Mouse (Mus musculus) adrenal gland, adult 18-20 months (tissue): ENCODE data around the gene Jtb. TPM values are rescaled to one million over a fixed set of nuclear protein-coding genes. Genes with fewer than 3 reads are reported as not detected.
A peak's percentile ranks its signal among the peaks of the same experiment; 100 is the strongest.

Experiments used
- DNase-seq, 2 experiments: peaks; one replicate each; pipeline ENCODE4 v3.0.0; 2021 to 2022; ENCODE audit warnings: low spot score in 2 of 2
- long read RNA-seq, 2 experiments: library from polyadenylated mRNA; stranded (forward); transcript quantifications; one replicate each; pipeline ENCODE4 v2.0.0; 2021
- total RNA-seq, 2 experiments: library from RNA; stranded (reverse); gene quantifications; 1 replicate in 1 of 2; 2 replicates in 1 of 2; pipeline ENCODE4 v1.2.3; 2021

The Jtb gene
- 10 to 100 TPM; 66.2 to 72.2 TPM for total RNA-seq
- long read RNA-seq, experiment 1, transcript Jtb-201 (5 exons, 1,101 nt), result major isoform, 28 of 33 reads
- long read RNA-seq, experiment 1, partial matches to known transcripts, result 0 of 33 reads
- long read RNA-seq, experiment 1, other reads (novel, unspliced or antisense), result 4 of 33 reads
- long read RNA-seq, experiment 2, transcript Jtb-201 (5 exons, 1,101 nt), result major isoform, 119 of 135 reads
- long read RNA-seq, experiment 2, partial matches to known transcripts, result 3 of 135 reads
- long read RNA-seq, experiment 2, other reads (novel, unspliced or antisense), result 13 of 135 reads

DNA sequence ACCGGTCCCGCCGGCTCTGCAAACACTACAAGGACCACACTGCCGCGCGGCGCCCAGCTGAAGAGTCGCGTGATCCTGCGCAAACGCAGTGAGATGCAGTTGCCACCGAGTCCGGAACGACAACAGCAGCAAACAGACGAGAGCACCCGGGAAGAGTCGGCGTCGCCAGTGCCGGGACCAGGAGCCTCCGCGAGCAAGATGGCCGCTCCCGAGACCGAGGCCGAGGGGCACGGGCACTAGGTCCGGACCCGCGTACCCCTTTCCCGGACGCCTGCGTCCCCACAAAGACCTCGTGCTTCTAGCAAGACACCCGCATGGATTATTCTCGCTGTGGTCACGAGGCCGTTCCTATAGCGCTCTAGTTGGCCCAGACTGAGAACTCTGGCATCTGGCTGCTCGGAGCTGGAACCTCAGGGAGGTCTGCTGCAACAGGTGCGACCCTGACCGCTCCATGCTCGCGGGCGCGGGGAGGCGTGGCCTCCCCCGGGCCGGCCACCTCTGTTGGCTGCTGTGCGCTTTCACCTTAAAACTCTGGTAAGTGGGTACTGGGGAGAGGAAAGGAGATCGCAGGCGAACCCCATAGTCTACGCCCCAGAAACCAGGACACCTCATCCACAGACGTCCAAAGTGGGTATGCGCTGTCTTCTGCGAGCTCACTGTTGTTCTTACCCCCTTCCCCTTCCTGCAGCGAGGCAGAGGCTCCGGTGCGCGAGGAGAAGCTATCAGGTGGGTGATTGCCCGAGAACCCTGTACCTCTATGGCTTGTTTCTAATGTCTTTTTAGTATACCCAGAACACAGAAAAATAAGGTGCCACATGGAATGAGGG lies at the start of gene Jtb:
TSS of gene Jtb (plus strand) at position 91 of the 827 bp plus-strand sequence.
- peak; percentile 87 to 89 for DNase-seq

DNA sequence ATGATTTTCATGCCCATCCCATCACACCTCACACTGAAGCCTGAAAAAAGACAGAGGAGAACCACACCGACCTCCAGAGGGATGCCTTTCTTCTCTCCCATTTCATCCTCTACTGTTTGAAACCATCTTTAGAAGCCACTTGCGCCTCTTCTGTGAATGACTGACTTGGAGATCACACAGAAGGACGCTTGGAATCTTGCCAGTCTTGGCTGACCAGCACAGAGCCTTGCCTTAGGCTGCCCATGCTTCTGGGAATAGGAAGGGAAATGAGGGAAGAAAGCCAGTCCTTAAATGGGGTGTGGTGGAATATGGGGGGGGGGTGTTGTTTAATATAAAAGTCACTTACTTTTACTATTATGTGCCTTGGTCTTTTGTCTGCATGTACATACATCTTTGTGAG lies 47.8 kb upstream of the Jtb start:
- no peak for DNase-seq

DNA sequence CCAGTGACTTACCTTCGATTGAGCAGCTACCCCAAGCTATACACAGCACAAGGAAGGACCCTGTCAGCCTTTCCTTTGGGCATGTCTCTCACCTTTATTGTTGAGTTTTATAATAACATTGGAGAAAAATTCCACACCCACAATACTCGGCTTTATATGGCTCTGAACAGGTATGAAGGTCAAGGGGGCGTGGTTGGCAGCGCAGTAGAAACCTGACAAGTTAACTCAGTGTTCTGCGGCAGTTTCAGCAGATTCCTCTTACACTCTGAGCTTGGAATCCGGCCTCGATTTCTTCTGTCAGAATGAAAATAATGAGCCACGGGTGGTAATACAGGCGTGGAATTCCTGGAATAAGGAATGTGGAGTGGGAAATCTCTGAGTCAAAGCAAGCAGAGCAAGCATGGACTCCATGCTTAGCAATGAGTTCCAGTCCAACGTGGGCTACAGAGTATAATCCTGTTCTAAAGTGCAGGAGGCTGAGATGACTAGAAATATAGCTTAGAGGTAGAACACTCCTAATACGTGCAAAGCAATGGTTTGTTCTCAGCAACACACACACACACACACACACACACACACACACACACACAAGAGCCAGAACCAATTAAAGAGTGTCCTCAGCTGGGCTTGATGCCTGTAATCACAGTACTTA lies 40.4 kb upstream of the Jtb start:
- DNase-seq, result no peak

DNA sequence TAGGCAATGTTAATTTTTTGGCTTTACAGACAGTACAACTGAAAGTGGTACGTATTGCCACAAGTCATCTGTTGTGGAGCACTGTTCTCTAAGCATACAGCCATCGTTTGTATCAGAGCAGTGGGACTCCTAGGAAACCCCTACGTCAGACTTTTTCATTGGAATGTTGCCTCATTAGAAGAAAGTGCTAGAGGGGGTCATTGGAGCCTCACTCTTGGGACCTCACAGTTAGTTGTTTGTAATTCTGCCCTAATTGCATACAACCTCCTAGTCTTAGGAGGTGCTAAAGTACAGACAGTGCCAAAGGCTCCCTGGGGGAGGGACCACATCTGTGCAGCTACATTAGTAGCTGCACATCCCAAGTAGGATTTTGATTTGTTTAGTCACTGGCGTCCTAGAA lies 36.6 kb upstream of the Jtb start:
- DNase-seq, result no peak

DNA sequence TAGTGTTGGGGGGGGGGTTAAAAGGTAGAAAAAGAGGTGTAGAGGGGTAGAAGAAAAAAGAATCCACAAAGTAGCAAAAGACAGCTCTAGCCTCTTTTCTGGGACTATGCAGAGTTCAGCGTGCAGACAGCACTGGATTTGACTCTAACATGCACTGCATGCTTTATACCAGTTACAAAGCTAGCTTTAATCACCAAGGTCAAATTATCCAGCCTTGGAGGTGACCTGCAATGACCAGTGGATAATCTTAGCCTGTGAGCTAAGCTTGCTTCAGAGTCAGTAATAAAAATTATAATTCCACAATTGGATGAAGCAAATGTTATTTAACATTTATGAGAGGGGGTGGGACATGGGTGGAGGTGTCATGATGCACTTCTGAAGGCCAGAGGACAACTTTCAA lies 35.8 kb upstream of the Jtb start:
- DNase-seq, result no peak

DNA sequence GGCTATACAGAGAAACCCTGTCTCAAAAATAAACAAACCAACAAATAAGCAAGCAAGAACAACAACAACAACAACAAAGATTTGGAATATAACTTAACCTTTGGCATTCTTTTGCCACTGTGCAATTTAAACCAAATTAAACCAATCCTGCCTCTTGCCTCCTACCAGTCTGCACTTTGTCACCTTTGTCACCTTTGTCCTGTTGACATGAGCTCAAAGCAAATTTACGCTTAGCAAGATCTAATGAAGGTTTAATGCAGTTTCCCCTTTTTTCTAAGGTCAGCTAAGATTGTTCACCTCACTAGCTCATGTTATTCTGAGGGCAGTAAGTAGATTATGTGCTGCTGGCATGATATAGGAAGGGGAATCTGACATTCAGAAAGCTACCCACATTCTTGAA lies 33.8 kb upstream of the Jtb start:
- no peak for DNase-seq

DNA sequence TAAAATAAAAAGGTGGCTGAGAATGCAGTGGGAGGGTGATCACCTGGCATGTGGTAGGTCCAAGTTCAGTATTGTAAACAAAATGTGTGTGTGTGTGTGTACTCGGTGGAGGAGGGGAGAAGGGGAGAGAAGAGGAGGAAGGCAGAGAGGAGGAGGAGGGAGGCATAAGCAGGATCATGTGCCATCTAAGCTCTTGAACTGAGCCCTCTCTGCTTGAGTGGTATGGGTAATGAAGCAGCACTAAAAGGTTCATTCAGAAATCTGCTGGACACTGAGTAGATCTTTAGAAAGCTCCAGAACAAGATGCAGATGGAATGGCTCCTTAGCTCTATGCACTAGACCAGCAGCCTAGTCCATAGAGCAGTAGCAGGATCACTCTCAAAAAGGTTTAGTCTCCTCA lies 28.5 kb upstream of the Jtb start:
- DNase-seq, result no peak

DNA sequence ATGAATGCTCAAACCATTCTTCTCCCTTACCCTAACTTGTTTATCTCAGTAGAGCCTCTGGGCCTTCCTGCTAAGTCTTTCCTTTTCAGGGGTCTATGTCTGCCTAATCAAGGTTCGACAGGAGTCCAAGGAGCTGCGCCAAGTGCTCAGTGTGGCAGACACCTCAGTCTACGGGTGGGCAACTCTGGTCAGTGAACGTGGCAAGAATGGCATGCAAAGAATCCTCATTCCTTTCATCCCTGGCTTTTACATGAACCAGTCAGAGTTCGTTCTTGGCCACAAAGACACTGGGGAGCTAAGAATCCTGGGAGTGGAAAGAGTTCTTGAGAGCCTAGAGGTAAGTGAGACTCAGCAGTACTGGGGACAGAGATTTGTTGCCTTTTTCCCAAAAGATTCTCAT lies 27.8 kb upstream of the Jtb start:
- no peak for DNase-seq

DNA sequence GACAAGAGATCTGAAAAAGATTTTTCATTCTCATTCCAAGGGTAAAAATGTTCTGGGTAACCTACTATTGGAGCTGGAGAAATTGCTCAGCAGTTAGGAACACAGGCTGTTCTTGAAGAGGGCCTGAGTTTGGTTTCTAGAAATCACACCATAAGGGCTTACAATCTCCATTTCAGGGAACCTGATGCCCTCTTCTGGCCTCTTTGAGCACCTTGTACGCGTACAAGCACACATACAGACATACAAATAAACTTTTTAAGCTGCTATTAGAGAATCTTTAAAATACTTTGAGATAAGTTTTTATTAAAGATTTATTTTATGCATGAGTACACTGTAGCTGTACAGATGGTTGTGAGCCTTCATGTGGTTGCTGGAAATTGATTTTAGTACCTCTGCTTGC lies 26.8 kb upstream of the Jtb start:
- no peak for DNase-seq

DNA sequence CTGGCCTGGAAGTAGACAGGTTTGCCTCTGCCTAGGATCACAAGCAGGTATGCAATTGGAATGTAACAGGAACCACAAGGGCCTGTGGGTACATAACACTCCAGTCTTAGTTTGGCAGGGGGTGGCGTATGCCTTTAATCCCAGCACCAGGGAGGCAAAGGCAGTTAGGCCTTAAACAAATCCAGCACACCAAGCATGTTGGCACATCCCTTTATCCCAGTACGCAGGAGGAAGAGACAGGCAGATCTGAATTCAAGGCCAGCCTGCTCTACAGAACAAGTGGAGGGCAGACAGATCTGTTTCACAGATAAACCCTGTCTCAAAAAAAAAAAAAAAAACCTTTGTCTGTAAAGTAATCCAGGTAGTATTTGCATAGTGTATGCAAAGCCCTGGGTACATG lies 22.7 kb upstream of the Jtb start:
- no peak for DNase-seq

DNA sequence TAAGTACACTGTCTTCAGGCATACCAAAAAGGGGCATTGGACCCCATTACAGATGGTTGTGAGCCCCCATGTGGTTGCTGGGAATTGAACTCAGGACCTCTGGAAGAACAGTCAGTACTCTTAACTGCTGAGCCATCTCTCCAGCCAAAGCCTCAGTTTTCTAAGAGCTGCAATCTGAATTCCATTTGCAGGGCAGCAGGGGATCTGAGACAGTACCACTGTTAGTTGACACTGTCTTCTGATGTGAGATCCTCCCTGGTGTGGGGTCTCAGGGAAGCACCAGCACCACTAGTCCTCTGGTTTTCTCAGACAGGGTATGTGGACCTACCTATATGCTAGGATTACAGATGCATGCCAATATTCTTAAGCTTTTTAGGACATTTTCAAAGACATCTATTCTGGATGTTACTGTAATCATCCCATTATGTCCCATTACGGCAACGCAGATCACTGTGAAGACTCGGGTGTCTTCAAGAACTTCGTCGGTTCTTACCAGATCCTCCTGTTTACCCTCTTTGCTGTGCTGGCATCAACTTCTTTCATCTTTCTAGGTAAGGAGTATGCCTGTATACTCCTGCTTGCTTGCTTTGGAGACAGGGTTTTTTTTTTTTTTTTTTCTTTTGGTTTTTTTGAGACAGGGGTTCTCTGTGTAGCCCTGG lies 21.4 kb upstream of the Jtb start:
- no peak for DNase-seq

DNA sequence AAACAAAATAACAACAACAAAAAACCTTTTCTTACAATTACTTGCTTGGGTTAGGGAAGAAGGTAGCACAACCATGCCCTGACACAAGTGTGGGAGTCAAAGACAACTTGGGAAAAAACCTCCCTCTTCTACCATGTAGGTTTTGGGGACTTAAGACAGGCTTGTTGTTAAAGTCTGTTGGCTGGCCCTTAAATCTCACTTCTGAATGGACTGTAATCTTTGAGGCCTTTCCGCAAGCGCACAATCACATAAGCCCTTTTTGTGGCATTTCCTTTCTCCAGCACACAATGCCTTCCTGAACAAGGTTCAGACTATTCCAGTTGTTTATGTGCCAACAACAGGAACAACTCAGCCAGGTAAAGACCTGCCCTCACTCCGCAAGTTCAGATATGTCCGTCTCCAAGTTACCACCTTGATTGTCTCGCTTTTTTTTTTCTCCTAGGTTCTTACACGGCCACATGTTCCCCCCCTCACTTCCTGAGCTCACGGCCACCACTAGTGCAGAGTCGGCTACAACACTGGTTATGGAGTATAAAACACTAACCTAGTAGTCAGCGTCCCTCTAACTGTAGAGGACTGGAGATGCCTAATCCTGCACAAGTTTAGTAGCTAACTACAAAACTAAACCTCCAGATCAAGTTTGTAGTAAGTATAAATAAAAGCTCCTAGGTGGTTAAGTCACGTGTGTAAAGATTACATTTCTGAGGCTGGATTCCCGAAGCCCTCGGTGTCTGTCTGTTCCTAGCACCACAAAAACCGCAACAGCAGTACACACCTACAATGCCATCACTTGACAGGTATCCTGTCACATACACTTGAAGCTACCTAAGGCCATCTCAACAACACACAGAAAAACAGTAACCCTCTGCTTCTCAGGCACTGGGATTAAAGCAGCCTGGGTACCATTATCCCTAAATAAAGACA lies 19.7 kb upstream of the Jtb start:
- no peak for DNase-seq

DNA sequence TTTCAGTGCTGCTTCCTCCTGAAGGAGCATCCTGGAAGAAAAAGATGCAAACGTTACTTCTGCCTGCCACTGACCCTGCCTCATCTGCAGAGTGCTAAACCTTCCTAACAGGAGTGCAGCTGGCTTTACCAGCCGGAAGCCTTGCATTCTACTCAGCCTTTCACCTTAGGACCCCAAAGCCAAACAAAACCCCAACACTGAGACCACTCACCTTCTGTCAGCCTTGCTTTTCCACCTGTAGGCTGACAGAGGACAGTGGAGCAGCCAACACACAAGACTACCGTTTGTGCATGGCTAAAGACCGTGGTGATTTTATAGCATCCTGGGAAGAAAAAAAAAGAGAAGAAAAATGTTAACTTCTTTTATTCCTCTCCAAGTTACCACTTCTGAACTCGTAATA lies 18.7 kb upstream of the Jtb start:
- no peak for DNase-seq

DNA sequence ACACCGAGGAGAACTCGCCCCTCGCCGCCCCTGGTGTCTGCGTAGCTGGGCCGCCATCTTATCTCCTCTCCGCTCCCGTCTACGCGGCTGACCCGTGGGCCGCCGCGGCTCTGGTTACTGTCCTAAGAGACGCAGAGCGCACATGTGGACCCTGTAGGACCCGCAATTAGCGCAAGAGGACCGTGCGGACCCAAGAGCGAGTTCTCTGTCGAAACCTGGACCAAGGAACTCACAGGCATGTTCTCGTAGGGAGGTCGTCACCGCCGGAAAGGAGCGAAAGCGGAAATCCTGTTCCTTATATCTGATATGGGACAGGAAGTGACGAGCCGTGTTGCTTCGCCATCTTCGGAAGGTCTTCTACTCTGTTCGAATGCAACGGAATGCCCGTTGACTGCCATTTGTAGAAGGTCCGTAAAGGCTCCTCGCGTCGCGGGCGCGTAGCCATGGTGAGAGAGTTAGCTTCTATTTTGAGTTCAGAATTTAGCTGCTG lies 18.0 kb upstream of the Jtb start, which contains the start of the genes Rps27 and Rab13:
TSS of gene Rps27 (minus strand) at position 275 of the 490 bp plus-strand sequence.
TSS of gene Rab13 (plus strand) at position 319 of the 490 bp plus-strand sequence.
- peak; percentile 83 to 89 for DNase-seq

DNA sequence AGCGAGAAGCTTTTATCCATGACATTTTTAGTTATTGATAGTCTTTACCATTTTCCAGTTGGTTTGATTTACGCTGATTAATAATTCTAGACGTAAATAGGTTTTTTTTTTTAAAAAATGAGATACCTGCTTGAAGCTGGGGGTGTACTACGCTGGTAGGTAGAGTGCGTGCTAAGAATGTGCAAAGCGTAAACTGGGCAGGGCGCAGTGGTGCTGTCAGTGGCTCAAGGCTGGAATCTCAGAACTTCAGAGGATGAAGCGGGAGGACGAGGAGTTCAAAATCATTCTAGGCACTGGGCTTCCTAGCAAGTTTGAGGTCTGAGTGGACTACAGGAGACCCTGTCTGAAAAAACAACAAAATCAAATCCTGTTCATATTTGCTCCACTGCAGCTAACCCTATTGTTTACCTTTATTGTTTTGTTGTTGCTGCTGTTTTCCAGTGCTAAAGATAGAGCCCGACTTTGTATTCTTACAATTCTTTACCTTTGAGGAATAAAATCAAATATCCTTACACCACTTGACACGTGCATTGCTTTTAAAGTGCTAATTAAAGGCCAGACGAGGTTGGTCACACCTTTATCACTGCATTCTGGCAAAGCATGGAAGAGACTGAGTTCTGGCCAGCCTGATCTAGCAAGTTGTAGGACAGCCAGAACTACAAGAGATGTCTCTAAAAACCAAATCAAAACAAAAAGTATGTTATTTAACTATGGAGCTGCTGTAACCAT lies 17.3 kb upstream of the Jtb start:
- no peak for DNase-seq

DNA sequence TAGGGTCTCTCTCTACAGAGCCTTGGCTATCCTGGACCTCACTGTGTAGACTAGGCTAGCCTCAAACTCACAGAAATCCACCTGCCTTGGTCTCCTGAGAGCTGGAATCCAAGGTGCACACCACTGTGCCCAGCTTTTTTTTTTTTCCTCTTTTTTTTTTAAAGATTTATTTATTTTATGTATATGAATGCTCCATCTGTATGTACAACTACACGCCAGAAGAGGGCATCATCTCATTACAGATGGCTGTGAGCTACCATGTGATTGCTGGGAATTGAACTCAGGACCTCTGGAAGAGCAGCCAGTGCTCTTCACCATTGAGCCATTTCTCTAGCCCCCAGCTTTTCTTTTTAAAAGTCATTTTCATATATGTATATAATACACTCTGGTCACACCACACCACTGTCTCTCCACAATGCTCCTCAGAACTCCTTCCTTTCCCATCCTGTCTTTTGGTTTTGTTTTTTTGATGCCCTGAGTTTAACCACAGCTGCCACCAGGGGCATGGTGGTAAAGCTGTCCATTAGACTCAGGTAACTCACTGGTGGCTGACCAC lies 15.5 kb upstream of the Jtb start:
- no peak for DNase-seq

DNA sequence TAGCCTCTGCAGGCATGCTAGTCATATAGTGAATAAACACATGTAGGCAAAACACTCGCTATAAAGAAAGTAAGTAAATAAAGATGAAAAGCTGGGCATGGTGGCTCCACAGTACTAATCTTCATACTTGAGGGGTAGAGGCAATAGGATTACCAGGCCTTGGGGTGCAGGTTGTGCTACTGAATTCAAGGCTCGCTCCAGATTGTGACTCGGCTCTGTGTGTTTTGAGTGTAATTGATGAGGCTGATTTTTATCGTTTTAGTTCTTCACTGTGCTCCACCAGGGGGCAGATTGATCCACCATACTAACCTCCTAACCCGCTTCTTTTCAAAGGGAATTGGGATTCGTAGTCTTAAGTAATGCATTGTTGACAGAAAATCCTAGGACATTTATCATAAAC lies 11.3 kb upstream of the Jtb start:
- DNase-seq, result peak; percentile 39 to 49

DNA sequence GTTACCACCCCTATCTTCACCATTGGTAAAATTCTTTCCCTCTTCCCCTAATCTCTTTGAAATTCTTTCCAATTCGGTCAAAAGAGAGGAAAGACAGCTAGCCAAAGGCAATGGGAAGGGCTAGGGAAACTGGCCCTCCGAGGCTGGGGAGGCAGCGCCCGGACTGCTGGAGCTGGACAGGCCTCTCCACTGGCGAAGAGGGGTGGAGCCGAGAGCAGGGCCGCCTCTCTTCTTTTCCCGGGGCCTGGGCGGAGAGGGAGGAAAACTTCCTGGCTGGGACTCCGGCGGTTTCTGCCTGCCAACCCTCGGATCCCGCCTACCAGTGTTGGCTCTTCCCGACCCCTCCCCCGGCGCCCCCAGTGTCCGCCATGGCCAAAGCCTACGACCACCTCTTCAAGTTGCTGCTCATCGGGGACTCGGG lies 10.9 kb upstream of the Jtb start:
- DNase-seq, result peak; percentile 78 to 81

DNA sequence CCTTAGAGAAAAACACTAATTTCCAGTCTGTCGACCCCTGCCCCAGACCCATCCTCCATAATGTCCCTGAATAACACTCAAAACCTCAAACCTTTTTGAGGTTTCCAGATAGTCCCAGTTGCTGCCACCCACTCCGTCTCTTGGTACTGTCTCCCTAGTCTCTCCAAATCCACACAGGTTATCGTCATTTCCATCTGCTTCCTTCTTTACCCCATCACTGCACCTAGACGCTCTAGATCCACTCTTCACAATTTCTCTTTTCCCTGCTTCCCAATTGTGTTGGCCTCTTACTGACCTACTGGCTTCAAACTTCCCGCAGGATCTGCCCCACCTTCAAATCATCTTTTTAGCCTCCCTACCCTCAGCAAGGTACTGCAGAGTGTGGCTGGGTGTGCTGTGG lies 10.3 kb upstream of the Jtb start:
- DNase-seq, result no peak
